Mouse (Mus musculus) right cerebral cortex, adult 18-20 months (tissue): ENCODE measurements around the gene Pdia2.

Experiments used
- DNase-seq: peaks from one replicate; pipeline ENCODE4 v3.0.0; 2022; ENCODE audit warnings: mixed read lengths

Pdia2 gene

GRCm38 (mm10) chr17:26198892-26199291 lies at the start of gene Pdia2:
Gene Pdia2, minus strand, starts transcription at chr17:26199087.
- DNase-seq = no peak

GRCm38 (mm10) chr17:26244101-26244841 lies 45.4 kb upstream of the Pdia2 start, which contains the start of gene Fam234a:
Gene Fam234a, minus strand, starts transcription at chr17:26244242.
- peak; percentile 94 for DNase-seq

- peak; percentile 28 for DNase-seq
Observed at GRCm38 (mm10) chr17:26243471-26244100, 44.7 kb upstream of the Pdia2 start.

- peak; percentile 11 for DNase-seq
Observed at GRCm38 (mm10) chr17:26240990-26241389, 42.1 kb upstream of the Pdia2 start.

- DNase-seq = no peak
Observed at GRCm38 (mm10) chr17:26240120-26240790, 41.4 kb upstream of the Pdia2 start.

GRCm38 (mm10) chr17:26239551-26239950 lies 40.7 kb upstream of the Pdia2 start:
- DNase-seq = no peak

- DNase-seq = no peak
Observed at GRCm38 (mm10) chr17:26237667-26238066, 38.8 kb upstream of the Pdia2 start.

GRCm38 (mm10) chr17:26235077-26235815 lies 36.4 kb upstream of the Pdia2 start:
- no peak for DNase-seq

- DNase-seq = no peak
Observed at GRCm38 (mm10) chr17:26234386-26234785, 35.5 kb upstream of the Pdia2 start.

- DNase-seq = no peak
Observed at GRCm38 (mm10) chr17:26232863-26233262, 34.0 kb upstream of the Pdia2 start.

- no peak for DNase-seq
Observed at GRCm38 (mm10) chr17:26231156-26231555, 32.3 kb upstream of the Pdia2 start.

- no peak for DNase-seq
Observed at GRCm38 (mm10) chr17:26229776-26230175, 30.9 kb upstream of the Pdia2 start.

- no peak for DNase-seq
Observed at GRCm38 (mm10) chr17:26225150-26225549, 26.3 kb upstream of the Pdia2 start.

GRCm38 (mm10) chr17:26221508-26221907 lies 22.6 kb upstream of the Pdia2 start:
- no peak for DNase-seq

GRCm38 (mm10) chr17:26212681-26213080 lies 13.8 kb upstream of the Pdia2 start:
- DNase-seq = no peak

GRCm38 (mm10) chr17:26212241-26212640 lies 13.4 kb upstream of the Pdia2 start:
- no peak for DNase-seq

- DNase-seq = no peak
Observed at GRCm38 (mm10) chr17:26207686-26208085, 8.8 kb upstream of the Pdia2 start, which contains the start of gene Arhgdig. Gene Arhgdig, minus strand, starts transcription at chr17:26207786.

GRCm38 (mm10) chr17:26206392-26206791 lies 7.5 kb upstream of the Pdia2 start:
- no peak for DNase-seq

- no peak for DNase-seq
Observed at GRCm38 (mm10) chr17:26204766-26205165, 5.9 kb upstream of the Pdia2 start.

GRCm38 (mm10) chr17:26203321-26203811 lies 4.5 kb upstream of the Pdia2 start:
- peak; percentile 82 for DNase-seq

GRCm38 (mm10) chr17:26202737-26203136 lies 3.9 kb upstream of the Pdia2 start, which contains the start of gene Rgs11:
Gene Rgs11, plus strand, starts transcription at chr17:26202951.
- DNase-seq = peak; percentile 42

GRCm38 (mm10) chr17:26201998-26202397 lies 3.1 kb upstream of the Pdia2 start:
- DNase-seq = no peak
